Mouse (Mus musculus) embryonic facial prominence, embryonic 15.5 days (tissue): ENCODE measurements around the gene Ccdc86. TPM values are rescaled to one million over a fixed set of nuclear protein-coding genes. Genes with fewer than 3 reads are reported as not detected.

Experiments
- ATAC-seq: fragments of 200-750 bp; cut with Nextera tagmentation; 2 replicates; pipeline ENCODE4 v1.8.0; 2017; ENCODE audit warnings: low read depth, moderate TSS enrichment; ENCODE audit not compliant: insufficient number of reproducible peaks, low FRiP score, low TSS enrichment
- H3K27ac ChIP-seq: fragments of 300-500 bp; sonication (generic); replicated peaks from 2 replicates; pipeline ENCODE4 v1.5.1; 2015; ENCODE audit warnings: mild to moderate bottlenecking, inconsistent platforms
- H3K27me3 ChIP-seq: fragments of 300-500 bp; sonication (generic); 2 replicates; pipeline ENCODE4 v1.6.1; 2015; ENCODE audit warnings: inconsistent platforms
- H3K36me3 ChIP-seq: fragments of 300-500 bp; sonication (generic); 2 replicates; pipeline ENCODE4 v1.6.1; 2015; ENCODE audit warnings: mild to moderate bottlenecking, inconsistent platforms
- H3K4me1 ChIP-seq: fragments of 300-500 bp; sonication (generic); 2 replicates; pipeline ENCODE4 v1.6.1; 2015; ENCODE audit warnings: inconsistent platforms
- H3K4me2 ChIP-seq: fragments of 300-500 bp; sonication (generic); replicated peaks from 2 replicates; pipeline ENCODE4 v1.6.1; 2015; ENCODE audit warnings: mild to moderate bottlenecking, inconsistent platforms
- H3K4me3 ChIP-seq: fragments of 300-500 bp; sonication (generic); replicated peaks from 2 replicates; pipeline ENCODE4 v1.5.1; 2015; ENCODE audit warnings: mild to moderate bottlenecking, inconsistent platforms
- H3K9ac ChIP-seq: fragments of 300-500 bp; sonication (generic); 2 replicates; pipeline ENCODE4 v1.6.1; 2015; ENCODE audit warnings: inconsistent platforms
- H3K9me3 ChIP-seq: fragments of 300-500 bp; sonication (generic); replicated peaks from 2 replicates; pipeline ENCODE4 v1.6.1; 2016; ENCODE audit warnings: inconsistent platforms
- WGBS: fragments of 180-500 bp; shearing (Covaris S2); methylation state at CpG from one replicate; pipeline ENCODE4 v1.1.7; 2015; 5-methylcytosine and 5-hydroxymethylcytosine counted together
- polyA plus RNA-seq: library from polyadenylated mRNA; unstranded; fragments of >200 nt; fragmentation: Nextera tagmentation; extraction: Ambion mirVana; gene quantifications from 2 replicates; pipeline ENCODE4 v1.2.1, GENCODE M21; 2015

The Ccdc86 gene
- polyA plus RNA-seq, result 26.3 and 27.3 TPM in 2 replicates

GRCm38 (mm10) chr19:10949112-10949511 lies at the start of gene Ccdc86:
Gene Ccdc86, minus strand, starts transcription at chr19:10949266.
- under 1% methylated on average over 30 of the region's 30 CpGs for WGBS
- peak within 1 kb of the TSS; percentile 90 for H3K9ac ChIP-seq
- ATAC-seq, result peak; percentile 97

GRCm38 (mm10) chr19:10993150-10993549 lies 44.1 kb upstream of the Ccdc86 start, which contains the start of gene Ms4a15:
Gene Ms4a15, minus strand, starts transcription at chr19:10993250.
- no peaks in the 10 kb centered on the region for H3K27me3 ChIP-seq
- H3K4me3 ChIP-seq, result no peak within 1 kb of the TSS
- H3K9ac ChIP-seq, result no peak within 1 kb of the TSS
- H3K9me3 ChIP-seq, result no peaks in the 10 kb centered on the region
- no peak within 1 kb of the TSS for H3K27ac ChIP-seq
- no peak for ATAC-seq
- 85% methylated on average over 7 of the region's 7 CpGs for WGBS
- H3K4me2 ChIP-seq, result no peak within 1 kb of the TSS
- no peaks in the 10 kb centered on the region for H3K36me3 ChIP-seq
- no peaks in the 10 kb centered on the region for H3K4me1 ChIP-seq

More at GRCm38 (mm10) chr19:10949112-10949511, at the start of gene Ccdc86:
- Histone ChIP-seq H3K4me2 (peak within 1 kb of the TSS; percentile 100), H3K9me3 (no peaks in the 10 kb centered on the region), H3K36me3 (peaks cover 24% of the 10 kb centered on the region), H3K27me3 (no peaks in the 10 kb centered on the region), H3K4me3 (peak within 1 kb of the TSS; percentile 60), H3K4me1 (peaks cover 41% of the 10 kb centered on the region), H3K27ac (peak within 1 kb of the TSS; percentile 77)

GRCm38 (mm10) chr19:10991911-10992310 lies 42.8 kb upstream of the Ccdc86 start:
- ATAC-seq, result no peak
- Histone ChIP-seq H3K9me3 (no peaks in the 10 kb centered on the region), H3K36me3 (no peaks in the 10 kb centered on the region), H3K4me3 (no peak overlapping the region), H3K4me1 (no peaks in the 10 kb centered on the region), H3K27ac (no peak overlapping the region), H3K9ac (no peak overlapping the region), H3K4me2 (no peak overlapping the region), H3K27me3 (no peaks in the 10 kb centered on the region)

- Histone ChIP-seq H3K36me3 (no peaks in the 10 kb centered on the region), H3K27me3 (no peaks in the 10 kb centered on the region), H3K27ac (no peak overlapping the region), H3K4me2 (no peak overlapping the region), H3K9me3 (no peaks in the 10 kb centered on the region), H3K9ac (no peak overlapping the region), H3K4me1 (no peaks in the 10 kb centered on the region), H3K4me3 (no peak overlapping the region)
- 44% methylated on average over 1 of the region's 1 CpGs for WGBS
- ATAC-seq, result no peak
Observed at GRCm38 (mm10) chr19:10990751-10991150, 41.7 kb upstream of the Ccdc86 start.

- Histone ChIP-seq H3K4me2 (no peak overlapping the region), H3K36me3 (no peaks in the 10 kb centered on the region), H3K9me3 (no peaks in the 10 kb centered on the region), H3K4me3 (no peak overlapping the region), H3K27ac (no peak overlapping the region), H3K27me3 (no peaks in the 10 kb centered on the region), H3K4me1 (no peaks in the 10 kb centered on the region), H3K9ac (no peak overlapping the region)
- no peak for ATAC-seq
- 84% methylated on average over 1 of the region's 1 CpGs for WGBS
Observed at GRCm38 (mm10) chr19:10988563-10988962, 39.5 kb upstream of the Ccdc86 start.

GRCm38 (mm10) chr19:10985889-10986288 lies 36.8 kb upstream of the Ccdc86 start:
- no peak overlapping the region for H3K4me3 ChIP-seq
- ATAC-seq, result no peak
- no peaks in the 10 kb centered on the region for H3K9me3 ChIP-seq
- H3K9ac ChIP-seq, result no peak overlapping the region
- no peak overlapping the region for H3K27ac ChIP-seq
- no peaks in the 10 kb centered on the region for H3K4me1 ChIP-seq
- no peak overlapping the region for H3K4me2 ChIP-seq
- 87% methylated on average over 4 of the region's 4 CpGs for WGBS
- H3K27me3 ChIP-seq, result no peaks in the 10 kb centered on the region
- no peaks in the 10 kb centered on the region for H3K36me3 ChIP-seq

GRCm38 (mm10) chr19:10984551-10984950 lies 35.5 kb upstream of the Ccdc86 start:
- no peak for ATAC-seq
- Histone ChIP-seq H3K9ac (no peak overlapping the region), H3K27ac (no peak overlapping the region), H3K4me2 (no peak overlapping the region), H3K4me1 (peaks cover 5% of the 10 kb centered on the region), H3K27me3 (no peaks in the 10 kb centered on the region), H3K4me3 (no peak overlapping the region), H3K9me3 (no peaks in the 10 kb centered on the region), H3K36me3 (no peaks in the 10 kb centered on the region)
- WGBS, result 79% methylated on average over 13 of the region's 13 CpGs

- Histone ChIP-seq H3K4me3 (no peak overlapping the region), H3K36me3 (no peaks in the 10 kb centered on the region), H3K27ac (no peak overlapping the region), H3K27me3 (no peaks in the 10 kb centered on the region), H3K4me2 (no peak overlapping the region), H3K9ac (no peak overlapping the region), H3K9me3 (no peaks in the 10 kb centered on the region), H3K4me1 (peaks cover 8% of the 10 kb centered on the region)
- 25% methylated on average over 14 of the region's 14 CpGs for WGBS
- no peak for ATAC-seq
Observed at GRCm38 (mm10) chr19:10983146-10983545, 34.1 kb upstream of the Ccdc86 start.

GRCm38 (mm10) chr19:10980210-10980609 lies 31.1 kb upstream of the Ccdc86 start:
- H3K27ac ChIP-seq, result no peak overlapping the region
- WGBS, result 84% methylated on average over 5 of the region's 5 CpGs

GRCm38 (mm10) chr19:10979184-10980168 lies 30.4 kb upstream of the Ccdc86 start:
- Histone ChIP-seq H3K9me3 (no peaks in the 10 kb centered on the region), H3K4me3 (no peak overlapping the region), H3K4me1 (peaks cover 10% of the 10 kb centered on the region), H3K4me2 (0 out of 2 replicates have a peak overlapping the region, but pooled peaks have one; percentile 11), H3K27me3 (no peaks in the 10 kb centered on the region), H3K9ac (no peak overlapping the region), H3K36me3 (no peaks in the 10 kb centered on the region), H3K27ac (no peak overlapping the region)
- ATAC-seq, result no peak
- 11% methylated on average over 18 of the region's 18 CpGs for WGBS

More at GRCm38 (mm10) chr19:10980210-10980609, 31.1 kb upstream of the Ccdc86 start:
- no peaks in the 10 kb centered on the region for H3K27me3 ChIP-seq
- no peak overlapping the region for H3K4me3 ChIP-seq
- H3K36me3 ChIP-seq, result no peaks in the 10 kb centered on the region
- H3K4me2 ChIP-seq, result no peak overlapping the region
- peaks cover 10% of the 10 kb centered on the region for H3K4me1 ChIP-seq
- ATAC-seq, result no peak
- no peaks in the 10 kb centered on the region for H3K9me3 ChIP-seq
- no peak overlapping the region for H3K9ac ChIP-seq

GRCm38 (mm10) chr19:10976318-10976717 lies 27.3 kb upstream of the Ccdc86 start:
- 39% methylated on average over 4 of the region's 4 CpGs for WGBS
- H3K27ac ChIP-seq, result no peak overlapping the region
- H3K4me1 ChIP-seq, result peaks cover 10% of the 10 kb centered on the region
- no peak for ATAC-seq
- H3K9me3 ChIP-seq, result no peaks in the 10 kb centered on the region
- no peak overlapping the region for H3K4me2 ChIP-seq
- no peaks in the 10 kb centered on the region for H3K27me3 ChIP-seq
- no peaks in the 10 kb centered on the region for H3K36me3 ChIP-seq
- H3K4me3 ChIP-seq, result no peak overlapping the region
- H3K9ac ChIP-seq, result no peak overlapping the region
